Mouse (Mus musculus) stomach, embryonic 16.5 days (tissue): ENCODE measurements around the gene Dpy19l1. TPM values are rescaled to one million over a fixed set of nuclear protein-coding genes. Genes with fewer than 3 reads are reported as not detected.

ENCODE experiments used
- ATAC-seq: fragments of 200-750 bp; cut with Nextera tagmentation; 2 replicates; pipeline ENCODE4 v1.8.0; 2017; ENCODE audit warnings: moderate number of reproducible peaks, moderate TSS enrichment; ENCODE audit not compliant: insufficient read depth, low FRiP score
- H3K27ac ChIP-seq: fragments of 300-500 bp; sonication (generic); 2 replicates; pipeline ENCODE4 v1.5.1; 2014; ENCODE audit warnings: low read length
- H3K27me3 ChIP-seq: fragments of 300-500 bp; sonication (generic); 2 replicates; pipeline ENCODE4 v1.6.1; 2014; ENCODE audit warnings: low read length, control low read depth, mixed read lengths; ENCODE audit not compliant: control insufficient read depth, insufficient read depth
- H3K36me3 ChIP-seq: fragments of 300-500 bp; sonication (generic); 2 replicates; pipeline ENCODE4 v1.6.1; 2014; ENCODE audit warnings: low read length; ENCODE audit not compliant: control insufficient read depth, insufficient read depth
- H3K4me1 ChIP-seq: fragments of 300-500 bp; sonication (generic); 2 replicates; pipeline ENCODE4 v1.6.1; 2014; ENCODE audit warnings: low read length, control low read depth, mixed read lengths; ENCODE audit not compliant: control insufficient read depth, insufficient read depth
- H3K4me2 ChIP-seq: fragments of 300-500 bp; sonication (generic); 2 replicates; pipeline ENCODE4 v1.6.1; 2014; ENCODE audit warnings: low read depth, low read length, mixed read lengths
- H3K4me3 ChIP-seq: fragments of 300-500 bp; sonication (generic); replicated peaks from 2 replicates; pipeline ENCODE4 v1.5.1; 2014; ENCODE audit warnings: mild to moderate bottlenecking, low read length
- H3K9ac ChIP-seq: fragments of 300-500 bp; sonication (generic); 2 replicates; pipeline ENCODE4 v1.6.1; 2014; ENCODE audit warnings: low read length
- H3K9me3 ChIP-seq: fragments of 300-500 bp; sonication (generic); replicated peaks from 2 replicates; pipeline ENCODE4 v1.6.1; 2016; ENCODE audit warnings: low read length, control low read depth; ENCODE audit not compliant: control insufficient read depth
- WGBS: fragments of 180-500 bp; shearing (Covaris S2); extraction: QIAGEN DNeasy Blood & Tissue Kit; methylation state at CpG from one replicate; pipeline ENCODE4 v1.1.7; 2014; 5-methylcytosine and 5-hydroxymethylcytosine counted together
- polyA plus RNA-seq: library from polyadenylated mRNA; unstranded; fragments of >200 nt; fragmentation: Nextera tagmentation; extraction: Ambion mirVana; gene quantifications from 2 replicates; pipeline ENCODE4 v1.2.1, GENCODE M21; 2015

Dpy19l1 gene
- polyA plus RNA-seq, 1 experiment from 2014 or later = 6.4 TPM

DNA sequence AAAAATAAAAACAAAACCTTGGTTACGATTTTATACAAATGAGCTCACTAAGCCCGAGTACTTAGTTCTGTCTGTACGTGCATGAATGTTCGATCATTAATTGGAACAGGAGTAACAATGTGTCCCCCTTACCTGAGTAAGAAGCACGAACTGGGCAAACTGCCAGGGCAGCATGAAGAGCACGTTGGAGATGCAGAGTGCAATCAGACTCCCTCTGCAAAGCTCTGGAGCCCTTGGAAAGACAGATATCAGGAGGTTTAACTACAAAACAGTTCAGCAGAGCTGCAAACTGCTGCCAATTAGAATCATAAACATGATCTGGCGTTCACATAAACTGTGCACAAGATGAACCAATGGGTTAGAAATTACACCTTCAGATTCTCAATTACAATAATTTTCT, 52.4 kb downstream of the Dpy19l1 start:
- H3K36me3 ChIP-seq = no peaks in the 10 kb centered on the region
- H3K27ac ChIP-seq = no peak overlapping the region
- H3K9ac ChIP-seq = no peak overlapping the region
- WGBS = 68% methylated on average over 7 of the region's 7 CpGs
- H3K4me2 ChIP-seq = no peak overlapping the region
- no peaks in the 10 kb centered on the region for H3K4me1 ChIP-seq
- ATAC-seq = no peak
- H3K4me3 ChIP-seq = no peak overlapping the region
- H3K27me3 ChIP-seq = no peaks in the 10 kb centered on the region
- H3K9me3 ChIP-seq = no peaks in the 10 kb centered on the region

DNA sequence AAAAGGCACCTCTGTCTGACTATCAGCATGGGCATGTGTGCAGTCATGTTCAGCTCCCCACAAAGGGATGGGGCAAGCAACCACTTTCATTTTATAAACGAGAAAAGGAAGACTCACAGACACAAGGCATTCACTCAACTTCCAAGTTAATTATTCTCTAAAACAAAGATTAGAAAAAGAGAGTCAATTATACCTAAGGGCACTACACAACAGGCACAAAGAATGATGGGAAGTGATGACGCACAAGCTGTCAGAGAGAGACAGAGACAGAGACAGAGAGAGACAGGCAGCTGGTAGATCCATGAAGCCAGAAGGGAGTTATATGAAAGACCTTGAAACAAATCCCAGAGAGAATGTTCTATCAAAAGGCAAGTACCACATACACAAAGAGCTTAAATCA, 68.0 kb downstream of the Dpy19l1 start:
- no peak overlapping the region for H3K4me2 ChIP-seq
- H3K27me3 ChIP-seq = no peaks in the 10 kb centered on the region
- H3K4me1 ChIP-seq = no peaks in the 10 kb centered on the region
- no peak overlapping the region for H3K9ac ChIP-seq
- WGBS = 70% methylated on average over 2 of the region's 2 CpGs
- no peak overlapping the region for H3K4me3 ChIP-seq
- H3K9me3 ChIP-seq = no peaks in the 10 kb centered on the region
- no peak overlapping the region for H3K27ac ChIP-seq
- no peaks in the 10 kb centered on the region for H3K36me3 ChIP-seq
- no peak for ATAC-seq

DNA sequence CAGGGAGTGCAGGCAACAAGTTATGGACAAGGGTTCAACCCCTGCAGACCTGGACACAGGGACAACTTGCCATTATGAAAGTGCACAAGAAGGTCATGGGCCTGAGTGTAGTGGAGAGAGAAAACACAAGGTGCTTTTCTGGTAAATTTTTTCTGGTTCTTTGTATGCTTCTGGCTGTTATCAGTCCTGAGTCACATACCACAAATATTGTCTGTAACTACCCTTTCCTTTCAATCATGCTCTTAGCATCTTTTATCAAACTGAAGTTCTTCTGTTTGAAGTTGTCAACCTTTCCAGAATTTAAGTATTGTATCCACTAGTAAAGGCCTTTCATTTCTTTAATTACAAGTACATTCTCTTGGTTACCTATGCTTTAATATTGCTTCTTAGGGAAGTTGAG, 73.2 kb downstream of the Dpy19l1 start:
- H3K27ac ChIP-seq = no peak overlapping the region
- no peak overlapping the region for H3K4me2 ChIP-seq
- H3K27me3 ChIP-seq = no peaks in the 10 kb centered on the region
- H3K4me3 ChIP-seq = no peak overlapping the region
- no peaks in the 10 kb centered on the region for H3K4me1 ChIP-seq
- H3K36me3 ChIP-seq = no peaks in the 10 kb centered on the region
- H3K9me3 ChIP-seq = no peaks in the 10 kb centered on the region
- no peak for ATAC-seq
- no peak overlapping the region for H3K9ac ChIP-seq

DNA sequence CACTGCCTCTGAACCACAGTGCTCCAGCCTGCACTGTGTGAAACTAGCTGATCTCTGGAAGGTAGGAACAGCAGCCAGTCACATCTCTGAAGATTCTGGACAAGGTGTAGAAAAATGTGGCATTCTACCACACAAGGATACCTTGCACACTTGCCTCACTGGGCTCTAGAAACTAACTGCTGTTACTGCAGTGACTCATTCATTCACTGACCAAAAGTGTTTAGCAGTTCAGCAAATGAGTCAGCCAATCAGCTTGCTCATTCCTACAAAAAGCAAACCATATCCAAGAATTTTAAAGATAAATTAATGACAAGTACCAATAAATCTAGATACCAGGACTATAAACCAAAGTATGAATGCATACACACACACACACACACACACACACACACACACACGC, 77.3 kb downstream of the Dpy19l1 start:
- Histone ChIP-seq H3K4me1 (no peaks in the 10 kb centered on the region), H3K4me3 (no peak overlapping the region), H3K4me2 (no peak overlapping the region), H3K9me3 (no peaks in the 10 kb centered on the region), H3K27ac (no peak overlapping the region), H3K9ac (no peak overlapping the region), H3K36me3 (0 out of 2 replicates have a peak, but pooled peaks cover 4% of the 10 kb centered on the region), H3K27me3 (no peaks in the 10 kb centered on the region)
- no peak for ATAC-seq
- WGBS = 87% methylated on average over 1 of the region's 1 CpGs

DNA sequence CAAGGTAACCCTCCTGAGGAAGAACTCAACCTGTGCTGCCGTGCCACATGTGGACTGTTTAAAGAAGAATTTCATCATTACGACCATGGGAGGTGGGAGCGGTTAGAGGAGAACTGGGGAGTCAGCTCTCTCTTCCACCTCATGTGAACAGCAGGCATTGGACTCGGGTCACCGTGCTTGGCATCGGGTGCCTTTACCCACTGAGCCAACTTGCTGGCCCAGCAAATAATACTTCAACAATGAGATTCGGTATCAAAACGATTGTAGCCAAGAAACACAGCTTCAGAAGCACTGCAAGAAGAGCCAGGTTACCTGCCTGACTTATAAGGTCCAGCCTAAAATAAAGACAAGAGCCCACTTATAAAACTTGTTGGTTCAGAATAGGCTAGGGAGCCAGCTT, 79.7 kb downstream of the Dpy19l1 start:
- Histone ChIP-seq H3K9me3 (no peaks in the 10 kb centered on the region), H3K9ac (no peak overlapping the region), H3K27ac (no peak overlapping the region), H3K27me3 (no peaks in the 10 kb centered on the region), H3K4me3 (no peak overlapping the region), H3K4me1 (no peaks in the 10 kb centered on the region), H3K36me3 (0 out of 2 replicates have a peak, but pooled peaks cover 4% of the 10 kb centered on the region), H3K4me2 (no peak overlapping the region)
- no peak for ATAC-seq
- WGBS = 92% methylated on average over 8 of the region's 8 CpGs

DNA sequence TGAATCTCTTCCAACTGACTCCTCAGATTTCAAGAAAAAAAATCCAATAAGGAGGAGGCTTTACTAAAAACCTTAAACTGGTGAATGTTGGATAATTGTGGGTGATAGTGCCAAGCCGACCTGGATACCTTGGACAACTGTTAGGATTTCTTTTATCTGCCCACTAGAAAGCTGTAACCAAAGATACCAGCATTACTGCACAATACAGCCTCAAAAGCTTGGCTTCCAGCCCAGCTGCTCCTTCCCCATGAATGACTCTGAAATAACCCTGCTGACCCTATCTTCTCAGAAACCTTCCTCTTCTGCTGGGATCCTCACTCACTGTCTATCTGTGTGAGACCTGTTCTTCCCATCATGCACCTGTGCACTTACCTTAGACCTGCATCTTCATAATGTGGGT, 81.1 kb downstream of the Dpy19l1 start:
- ATAC-seq = no peak
- Histone ChIP-seq H3K4me3 (no peak overlapping the region), H3K27me3 (no peaks in the 10 kb centered on the region), H3K4me1 (no peaks in the 10 kb centered on the region), H3K36me3 (0 out of 2 replicates have a peak, but pooled peaks cover 4% of the 10 kb centered on the region), H3K9ac (no peak overlapping the region), H3K4me2 (no peak overlapping the region), H3K9me3 (no peaks in the 10 kb centered on the region), H3K27ac (no peak overlapping the region)
- 84% methylated on average over 1 of the region's 1 CpGs for WGBS

DNA sequence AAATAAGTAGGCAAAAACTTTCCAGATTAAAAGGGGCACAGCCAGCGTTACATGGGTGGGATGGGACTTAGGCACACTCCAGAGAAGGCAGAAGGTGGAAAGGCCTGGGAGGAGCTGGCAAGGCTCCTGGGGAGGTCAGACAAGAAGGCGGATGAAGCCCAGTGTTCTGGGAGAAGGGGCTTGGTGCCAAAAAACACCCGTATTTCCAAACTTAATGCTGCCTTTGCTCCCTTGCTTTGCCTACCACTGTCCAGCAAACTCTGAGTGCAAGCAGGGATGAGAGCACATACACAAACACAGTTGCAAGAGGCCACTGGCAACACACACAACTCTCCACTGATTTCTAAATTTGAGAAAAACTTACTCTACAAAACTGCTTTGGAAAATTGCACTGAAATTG, 81.7 kb downstream of the Dpy19l1 start:
- WGBS = 72% methylated on average over 3 of the region's 3 CpGs
- no peak for ATAC-seq
- no peak overlapping the region for H3K9ac ChIP-seq

DNA sequence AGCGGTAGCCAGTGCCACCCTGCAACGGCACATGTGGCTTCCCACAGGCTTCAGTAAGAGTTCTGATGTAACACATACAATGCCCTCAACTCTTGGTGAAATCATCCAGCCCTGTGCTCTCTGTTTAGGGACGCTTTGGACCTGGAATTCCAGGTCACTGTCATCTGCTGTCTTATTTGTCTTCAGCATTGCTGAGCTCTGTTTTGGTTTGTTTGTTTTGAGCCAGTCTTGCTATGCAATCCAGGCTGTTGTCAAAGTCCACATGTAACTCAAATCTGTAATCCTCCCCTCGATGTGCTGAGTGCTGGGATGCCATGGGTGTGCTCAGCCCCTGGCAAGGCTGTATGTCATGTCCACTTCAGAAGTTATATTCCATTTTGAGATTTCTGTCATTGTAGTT, 82.8 kb downstream of the Dpy19l1 start:
- no peak overlapping the region for H3K9ac ChIP-seq
- no peaks in the 10 kb centered on the region for H3K9me3 ChIP-seq
- H3K27me3 ChIP-seq = no peaks in the 10 kb centered on the region
- H3K27ac ChIP-seq = no peak overlapping the region
- no peak for ATAC-seq
- WGBS = 93% methylated on average over 4 of the region's 4 CpGs
- no peak overlapping the region for H3K4me2 ChIP-seq
- 0 out of 2 replicates have a peak, but pooled peaks cover 4% of the 10 kb centered on the region for H3K36me3 ChIP-seq
- no peak overlapping the region for H3K4me3 ChIP-seq
- H3K4me1 ChIP-seq = no peaks in the 10 kb centered on the region

More for the DNA sequence above, 81.7 kb downstream of the Dpy19l1 start:
- Histone ChIP-seq H3K36me3 (0 out of 2 replicates have a peak, but pooled peaks cover 4% of the 10 kb centered on the region), H3K9me3 (no peaks in the 10 kb centered on the region), H3K4me2 (no peak overlapping the region), H3K27me3 (no peaks in the 10 kb centered on the region), H3K4me1 (no peaks in the 10 kb centered on the region), H3K27ac (no peak overlapping the region), H3K4me3 (no peak overlapping the region)

DNA sequence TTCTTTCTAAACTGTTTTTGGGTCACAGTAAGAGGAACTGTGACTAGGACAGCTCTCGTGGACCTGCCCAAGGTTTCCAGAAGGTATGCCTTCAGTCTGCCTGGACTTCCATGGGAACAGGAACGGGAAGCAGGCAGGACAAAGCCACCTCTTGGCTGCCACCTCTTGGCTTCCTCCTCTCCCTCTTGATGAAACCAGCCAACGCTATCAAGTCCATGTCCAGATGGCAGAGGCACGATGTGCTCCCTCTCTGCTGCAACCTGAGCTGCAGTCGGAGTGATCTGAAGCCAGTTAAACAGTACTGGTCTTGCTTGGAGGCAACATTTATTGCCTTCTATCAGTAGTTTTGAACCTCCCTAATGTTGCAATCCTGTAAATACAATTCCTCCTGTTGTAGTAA, 84.7 kb downstream of the Dpy19l1 start:
- Histone ChIP-seq H3K4me3 (no peak overlapping the region), H3K4me1 (no peaks in the 10 kb centered on the region), H3K27ac (no peak overlapping the region), H3K27me3 (no peaks in the 10 kb centered on the region), H3K4me2 (no peak overlapping the region), H3K9ac (no peak overlapping the region), H3K9me3 (no peaks in the 10 kb centered on the region), H3K36me3 (0 out of 2 replicates have a peak, but pooled peaks cover 4% of the 10 kb centered on the region)
- no peak for ATAC-seq
- WGBS = 91% methylated on average over 5 of the region's 5 CpGs

DNA sequence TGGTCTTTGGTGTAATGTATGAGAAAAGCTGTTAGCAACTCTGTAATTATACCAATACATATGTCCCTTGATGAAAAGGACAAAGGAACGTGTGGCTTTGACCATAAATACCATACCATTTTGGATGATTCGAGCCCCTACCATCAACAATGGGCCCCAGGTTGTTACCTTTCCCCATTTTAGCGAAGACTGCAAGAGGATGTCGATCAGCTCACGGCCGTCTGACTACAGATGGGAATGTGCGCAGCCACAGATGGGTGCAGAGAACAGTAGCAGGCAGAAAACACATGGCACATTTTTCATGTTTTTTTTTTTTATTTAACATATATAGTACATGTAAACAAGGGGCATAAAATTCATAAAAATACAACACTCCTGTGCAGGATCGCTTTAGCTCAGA, 91.5 kb downstream of the Dpy19l1 start:
- H3K27ac ChIP-seq = no peak overlapping the region
- H3K27me3 ChIP-seq = no peaks in the 10 kb centered on the region
- WGBS = 92% methylated on average over 8 of the region's 8 CpGs
- no peaks in the 10 kb centered on the region for H3K4me1 ChIP-seq
- no peak for ATAC-seq
- no peaks in the 10 kb centered on the region for H3K36me3 ChIP-seq
- H3K9ac ChIP-seq = no peak overlapping the region
- no peak overlapping the region for H3K4me2 ChIP-seq
- H3K4me3 ChIP-seq = no peak overlapping the region
- H3K9me3 ChIP-seq = no peaks in the 10 kb centered on the region
